Mouse (Mus musculus): ENCODE results near the gene 1600002K03Rik.

DNA sequence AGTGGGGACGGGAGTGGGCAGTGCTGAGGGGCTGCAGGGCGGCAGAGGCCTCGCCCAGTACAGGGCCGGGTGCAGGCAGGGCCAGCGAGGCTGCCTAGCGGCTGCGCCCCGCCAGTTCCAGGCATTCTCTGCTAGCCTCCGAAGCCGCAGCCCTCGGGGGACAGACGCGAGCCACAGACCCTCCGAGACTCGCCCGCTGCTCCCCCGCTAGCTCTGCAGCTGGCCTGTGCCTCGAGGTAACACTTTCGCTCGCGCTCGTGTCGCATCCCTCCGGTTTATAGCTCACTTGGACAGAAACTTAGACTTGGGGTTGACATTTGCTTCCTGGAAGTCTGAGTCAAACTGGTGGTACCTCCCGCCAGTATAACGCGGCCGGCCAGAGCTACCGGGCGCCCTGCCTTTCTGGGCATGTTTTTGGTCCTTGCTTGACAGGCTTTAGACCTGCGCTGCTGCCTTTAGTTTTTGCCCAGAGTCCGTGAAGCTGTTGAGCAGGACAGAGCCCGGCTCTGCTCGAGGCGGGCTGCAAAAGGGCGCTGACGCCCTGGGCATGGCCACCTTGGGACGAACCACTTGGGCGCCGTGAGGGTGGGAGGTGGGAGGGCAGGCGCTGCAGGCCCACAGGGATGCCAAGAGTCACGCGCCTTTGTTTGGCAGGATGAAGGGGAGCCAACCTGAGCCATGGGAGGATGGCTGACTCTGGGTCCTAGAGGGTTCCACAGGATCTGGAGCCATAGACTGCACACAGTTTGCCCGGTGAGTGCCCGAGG is 801 bp upstream of the 1600002K03Rik start:
- TF ChIP-seq POLR2A (IDR thresholded peaks at IDR 0.05; ENCODE audit: low read depth, low read length), result no peak
- TF ChIP-seq CTCF (conservative IDR thresholded peaks at IDR 0.05; ENCODE audit: insufficient read depth, insufficient read length, low read depth, low read length), result no peak

All from kidney, adult 2 months (tissue).